Mouse (Mus musculus) embryo, embryonic 10.5 days (tissue): ENCODE data around the gene Aldh16a1.
A peak's percentile ranks its signal among the peaks of the same experiment; 100 is the strongest.

ENCODE experiments used
- DNase-seq: peaks from one replicate; pipeline ENCODE4 v3.0.0-alpha.2; 2015; ENCODE audit warnings: low spot score

The Aldh16a1 gene

GRCm38 (mm10) chr7:45154096-45154992 is at the start of gene Aldh16a1, which contains the start of gene Pih1d1:
Aldh16a1 (minus strand) TSS chr7:45154584.
Pih1d1 (plus strand) TSS chr7:45154303.
- DNase-seq: peak; percentile 97

GRCm38 (mm10) chr7:45202654-45203053 is 48.3 kb upstream of the Aldh16a1 start:
- no peak for DNase-seq

- DNase-seq: no peak
These were observed 44.6 kb upstream of the Aldh16a1 start for GRCm38 (mm10) chr7:45198961-45199360.

GRCm38 (mm10) chr7:45198435-45198834 is 44.1 kb upstream of the Aldh16a1 start:
- peak; percentile 82 for DNase-seq

GRCm38 (mm10) chr7:45196994-45197393 is 42.6 kb upstream of the Aldh16a1 start:
- no peak for DNase-seq

- DNase-seq: no peak
These were observed 41.8 kb upstream of the Aldh16a1 start for GRCm38 (mm10) chr7:45196176-45196535.

- DNase-seq: no peak
These were observed 41.2 kb upstream of the Aldh16a1 start for GRCm38 (mm10) chr7:45195341-45196175.

GRCm38 (mm10) chr7:45193871-45194785 is 39.7 kb upstream of the Aldh16a1 start:
- DNase-seq: no peak

GRCm38 (mm10) chr7:45193406-45193805 is 39.0 kb upstream of the Aldh16a1 start:
- no peak for DNase-seq

GRCm38 (mm10) chr7:45192585-45193310 is 38.4 kb upstream of the Aldh16a1 start:
- no peak for DNase-seq

- peak; percentile 72 for DNase-seq
These were observed 37.5 kb upstream of the Aldh16a1 start for GRCm38 (mm10) chr7:45191803-45192363.

GRCm38 (mm10) chr7:45191161-45191560 is 36.8 kb upstream of the Aldh16a1 start:
- no peak for DNase-seq

- DNase-seq: no peak
These were observed 35.8 kb upstream of the Aldh16a1 start for GRCm38 (mm10) chr7:45190186-45190585.

- no peak for DNase-seq
These were observed 35.2 kb upstream of the Aldh16a1 start for GRCm38 (mm10) chr7:45189600-45189999.

- no peak for DNase-seq
These were observed 31.5 kb upstream of the Aldh16a1 start for GRCm38 (mm10) chr7:45185921-45186320.

- no peak for DNase-seq
These were observed 29.3 kb upstream of the Aldh16a1 start for GRCm38 (mm10) chr7:45183672-45184071.

- no peak for DNase-seq
These were observed 28.2 kb upstream of the Aldh16a1 start for GRCm38 (mm10) chr7:45182606-45183005.

GRCm38 (mm10) chr7:45182199-45182601 is 27.8 kb upstream of the Aldh16a1 start:
- DNase-seq: peak; percentile 95

GRCm38 (mm10) chr7:45181540-45181939 is 27.2 kb upstream of the Aldh16a1 start:
- no peak for DNase-seq

- DNase-seq: no peak
These were observed 26.6 kb upstream of the Aldh16a1 start, which contains the start of gene Pth2 for GRCm38 (mm10) chr7:45180896-45181477. Pth2 (plus strand) TSS chr7:45180995.
